Comparison of ENCODE assay signal across 26 mouse cellular contexts in the genomic region with DNA sequence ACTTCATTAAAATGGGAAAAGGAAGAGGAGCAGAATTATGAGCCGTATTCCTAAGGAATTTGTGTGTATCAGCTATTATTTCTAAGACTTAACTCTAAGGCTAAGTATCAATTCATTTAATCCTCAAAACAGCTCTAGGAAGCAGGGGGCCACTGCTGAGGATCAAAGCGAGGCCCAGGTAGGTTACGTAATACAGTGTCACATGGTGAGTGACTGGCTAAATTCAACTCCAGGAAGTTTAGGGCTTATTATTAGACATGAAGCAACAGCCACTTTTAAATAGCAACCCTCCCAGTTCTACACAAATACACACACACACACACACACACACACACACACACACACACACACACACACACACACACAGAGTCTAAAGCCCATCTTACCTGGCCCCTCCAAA.
A peak's percentile ranks its signal among the peaks of the same experiment; 100 is the strongest.
DNase-seq lines count a peak whose midpoint lies in the region; ATAC-seq and TF ChIP-seq lines count a peak whose summit lies in the region.
"Had no signal": no experiment of that assay in that cellular context is flagged by ENCODE, and none has a peak within 500 bp of the region (broad histone marks: within the 10 kb centered on the region; RNA-seq: fewer than 3 reads in every experiment).

No protein-coding gene starts in this region.

- TF ChIP-seq CTCF in lung, postnatal 0 days (IDR thresholded peaks at IDR 0.05), result no peak

- H3K9ac ChIP-seq in embryonic facial prominence, embryonic 14.5 days (ENCODE audit: low read depth, low read length), result no peak overlapping the region
- H3K9ac ChIP-seq in lung, postnatal 0 days (replicated peaks; ENCODE audit: low read depth), result no peak overlapping the region
- no peak overlapping the region for H3K9ac ChIP-seq in intestine, embryonic 16.5 days (ENCODE audit: low read depth, low read length)
- H3K9ac ChIP-seq: forebrain, postnatal 0 days; limb, embryonic 12.5 days; liver, embryonic 14.5 days; neural tube, embryonic 15.5 days had no signal

- peak; percentile 57 for DNase-seq in embryonic facial prominence, embryonic 14.5 days (ENCODE audit: low spot score)
- no peak for DNase-seq in embryonic facial prominence, embryonic 10.5 days (ENCODE audit: low spot score)
- DNase-seq in lung, postnatal 0 days (ENCODE audit: low spot score), result peak; percentile 69
- DNase-seq in lung, postnatal 4 days, result no peak
- peak; percentile 14 for DNase-seq in yolk sac, embryonic 10.5 days (ENCODE audit: low spot score)
- no peak for DNase-seq in T-cell, adult 2 months (ENCODE audit: low spot score)
- DNase-seq in cerebellum, adult 9-10 months, result no peak
- DNase-seq: adrenal gland, postnatal 14 days; cerebellum, adult 8-10 months; forebrain, postnatal 0 days; kidney, adult 18-20 months; kidney, postnatal 10 days; layer of hippocampus, postnatal 36 days; right cerebral cortex, adult 18-20 months; thymus, adult 18-20 months; thymus, postnatal 36 days had no signal

- H3K36me3 ChIP-seq in embryonic facial prominence, embryonic 14.5 days (ENCODE audit: control insufficient read depth, insufficient read depth, low read length), result no peaks in the 10 kb centered on the region
- H3K36me3 ChIP-seq in embryonic facial prominence, embryonic 10.5 days (replicated peaks), result no peaks in the 10 kb centered on the region
- H3K36me3 ChIP-seq in lung, postnatal 0 days (ENCODE audit: insufficient read depth, low read length), result no peaks in the 10 kb centered on the region
- H3K36me3 ChIP-seq in intestine, embryonic 16.5 days (ENCODE audit: control insufficient read depth, insufficient read depth, low read length), result no peaks in the 10 kb centered on the region
- H3K36me3 ChIP-seq: hindbrain, embryonic 10.5 days; limb, embryonic 12.5 days; neural tube, embryonic 15.5 days had no signal

- H3K4me2 ChIP-seq in embryonic facial prominence, embryonic 14.5 days (ENCODE audit: low read depth, low read length), result no peak overlapping the region
- no peak overlapping the region for H3K4me2 ChIP-seq in lung, postnatal 0 days (replicated peaks; ENCODE audit: low read depth, low read length)
- H3K4me2 ChIP-seq in intestine, embryonic 16.5 days (ENCODE audit: low read depth, low read length), result no peak overlapping the region
- H3K4me2 ChIP-seq: heart, embryonic 11.5 days; limb, embryonic 12.5 days; midbrain, embryonic 11.5 days; neural tube, embryonic 15.5 days had no signal

- no peak overlapping the region for H3K4me3 ChIP-seq in embryonic facial prominence, embryonic 14.5 days (ENCODE audit: low read depth, low read length)
- H3K4me3 ChIP-seq in embryonic facial prominence, embryonic 10.5 days, result no peak overlapping the region
- no peak overlapping the region for H3K4me3 ChIP-seq in lung, postnatal 0 days (ENCODE audit: low read depth, low read length)
- no peak overlapping the region for H3K4me3 ChIP-seq in intestine, embryonic 16.5 days (ENCODE audit: low read length)
- H3K4me3 ChIP-seq: hindbrain, embryonic 10.5 days; layer of hippocampus, adult 2 months; limb, embryonic 12.5 days; neural tube, embryonic 15.5 days had no signal

- H3K27ac ChIP-seq in embryonic facial prominence, embryonic 14.5 days (replicated peaks; ENCODE audit: low read depth, low read length), result no peak overlapping the region
- no peak overlapping the region for H3K27ac ChIP-seq in embryonic facial prominence, embryonic 10.5 days (replicated peaks)
- no peak overlapping the region for H3K27ac ChIP-seq in lung, postnatal 0 days (ENCODE audit: low read length)
- no peak overlapping the region for H3K27ac ChIP-seq in intestine, embryonic 16.5 days (ENCODE audit: low read length)
- H3K27ac ChIP-seq: hindbrain, embryonic 10.5 days; hindbrain, postnatal 0 days; layer of hippocampus, adult 2 months; limb, embryonic 12.5 days; liver, embryonic 14.5 days; macrophage; neural tube, embryonic 15.5 days had no signal

- peaks cover under 1% of the 10 kb centered on the region; the same call in 1 of the 2 replicates for H3K4me1 ChIP-seq in embryonic facial prominence, embryonic 14.5 days (ENCODE audit: control insufficient read depth, insufficient read depth, low read length)
- H3K4me1 ChIP-seq in embryonic facial prominence, embryonic 10.5 days, result 0 out of 2 replicates have a peak, but pooled peaks cover 4% of the 10 kb centered on the region
- H3K4me1 ChIP-seq in lung, postnatal 0 days (ENCODE audit: insufficient read depth, low read depth, low read length), result no peaks in the 10 kb centered on the region
- no peaks in the 10 kb centered on the region for H3K4me1 ChIP-seq in intestine, embryonic 16.5 days (ENCODE audit: control insufficient read depth, insufficient read depth, low read length)
- H3K4me1 ChIP-seq: hindbrain, embryonic 10.5 days; neural tube, embryonic 15.5 days had no signal

- no peaks in the 10 kb centered on the region for H3K27me3 ChIP-seq in embryonic facial prominence, embryonic 14.5 days (replicated peaks; ENCODE audit: control insufficient read depth, insufficient read depth, low read length)
- H3K27me3 ChIP-seq in embryonic facial prominence, embryonic 10.5 days (replicated peaks; ENCODE audit: low read depth, poor library complexity, severe bottlenecking), result peaks cover 11% of the 10 kb centered on the region
- no peaks in the 10 kb centered on the region for H3K27me3 ChIP-seq in lung, postnatal 0 days (replicated peaks; ENCODE audit: insufficient read depth, low read length)
- no peaks in the 10 kb centered on the region for H3K27me3 ChIP-seq in intestine, embryonic 16.5 days (replicated peaks; ENCODE audit: control insufficient read depth, insufficient read depth, low read length)
- H3K27me3 ChIP-seq: neural tube, embryonic 15.5 days had no signal

- 67% methylated on average over 3 of the region's 3 CpGs for WGBS in embryonic facial prominence, embryonic 14.5 days
- WGBS in embryonic facial prominence, embryonic 10.5 days, result 76% methylated on average over 3 of the region's 3 CpGs
- 58% methylated on average over 3 of the region's 3 CpGs for WGBS in lung, postnatal 0 days
- WGBS in intestine, embryonic 16.5 days, result 65% methylated on average over 3 of the region's 3 CpGs

- H3K9me3 ChIP-seq in embryonic facial prominence, embryonic 14.5 days (ENCODE audit: control insufficient read depth, low read length), result no peaks in the 10 kb centered on the region
- no peaks in the 10 kb centered on the region for H3K9me3 ChIP-seq in embryonic facial prominence, embryonic 10.5 days
- H3K9me3 ChIP-seq in lung, postnatal 0 days (ENCODE audit: low read length), result no peaks in the 10 kb centered on the region
- no peaks in the 10 kb centered on the region; the same call in 1 of the 2 replicates for H3K9me3 ChIP-seq in intestine, embryonic 16.5 days (ENCODE audit: control insufficient read depth, low read length)
- H3K9me3 ChIP-seq: hindbrain, embryonic 10.5 days; limb, embryonic 12.5 days; neural tube, embryonic 15.5 days had no signal

- no peak for ATAC-seq in embryonic facial prominence, embryonic 14.5 days (ENCODE audit: low read depth)
- ATAC-seq in lung, postnatal 0 days, result peak; percentile 58
- ATAC-seq in intestine, embryonic 16.5 days, result peak; percentile 91
- ATAC-seq: forebrain, postnatal 0 days; hindbrain, postnatal 0 days had no signal

- TF ChIP-seq EP300 in lung, postnatal 0 days (IDR thresholded peaks at IDR 0.05), result peak; percentile 23; the same call in 1 of the 2 replicates

Comparison
In these comparisons a context has a peak if more than half of its experiments do, and no peak if none do; other contexts are left out.
1. DNase-seq: peak in embryonic facial prominence, embryonic 14.5 days (single experiment), lung, postnatal 0 days (single experiment) and yolk sac, embryonic 10.5 days (single experiment); none in embryonic facial prominence, embryonic 10.5 days (single experiment), lung, postnatal 4 days (0 of 2), T-cell, adult 2 months (single experiment) and cerebellum, adult 9-10 months (single experiment).